Mouse (Mus musculus) testis, adult 2 months (tissue): Measurements from ENCODE around the gene Hdhd3.

Experiments
- CTCF ChIP-seq: fragments of 200-500 bp; IDR thresholded peaks from 2 replicates; pipeline ENCODE4 v1.5.1; 2012; ENCODE audit warnings: low read depth, mild to moderate bottlenecking, inconsistent platforms, low read length, moderate library complexity; ENCODE audit not compliant: control insufficient read depth, insufficient read depth, insufficient replicate concordance
- POLR2A ChIP-seq: fragments of 200-500 bp; IDR thresholded peaks from 2 replicates; pipeline ENCODE4 v1.6.1; 2012; ENCODE audit warnings: low read depth, mild to moderate bottlenecking, inconsistent platforms, low read length, moderate library complexity; ENCODE audit not compliant: control insufficient read depth

- TF ChIP-seq CTCF (no peak), POLR2A (no peak)
Measured at GRCm38 (mm10) chr4:62513998-62514506, 10.8 kb upstream of the Hdhd3 start.
